ENCODE assay signal across 8 mouse cellular contexts in the genomic region with DNA sequence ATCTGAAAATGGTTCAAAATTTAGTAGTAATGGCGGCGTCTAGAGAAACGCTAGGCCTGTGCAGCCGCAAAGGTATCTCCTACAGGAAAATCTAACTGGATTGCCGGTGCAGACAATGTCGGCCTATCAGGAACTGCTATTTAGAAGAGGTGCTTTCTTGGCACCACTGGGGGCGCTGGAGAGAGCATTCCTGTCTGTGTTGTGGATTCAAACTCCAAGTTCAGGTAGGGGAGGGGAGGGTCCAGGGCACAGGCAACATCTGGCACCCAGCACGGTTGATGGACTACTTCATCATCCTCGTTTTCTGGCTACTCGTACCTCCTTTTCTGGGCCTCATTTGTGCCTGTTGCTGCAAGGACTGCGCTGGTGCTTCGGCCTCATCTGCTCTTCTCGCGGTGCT. TPM values are rescaled to one million over a fixed set of nuclear protein-coding genes. Genes with fewer than 3 reads are reported as not detected.
A peak's percentile ranks its signal among the peaks of the same experiment; 100 is the strongest.
DNase-seq lines count a peak whose midpoint lies in the region; ATAC-seq and TF ChIP-seq lines count a peak whose summit lies in the region.
"Had no signal": no experiment of that assay in that cellular context is flagged by ENCODE, and none has a peak within 500 bp of the region (broad histone marks: within the 10 kb centered on the region; RNA-seq: fewer than 3 reads in every experiment).

No protein-coding gene starts in this region.

- DNase-seq in hindbrain, postnatal 0 days (ENCODE audit: low spot score): peak; percentile 46
- peak; percentile 98 for DNase-seq in ZHBTc4 (ENCODE audit: low read depth, low spot score)
- peak; percentile 27 to 74 for DNase-seq in kidney, postnatal 36 days
- DNase-seq in thymus, postnatal 10 days (ENCODE audit: low spot score in 2 of 2): peak; percentile 15 to 53
- no peak for DNase-seq in neural tube, embryonic 10.5 days (ENCODE audit: extremely low spot score, low spot score)

- 86% methylated on average over 14 of the region's 14 CpGs for WGBS in hindbrain, postnatal 0 days
- 83% methylated on average over 14 of the region's 14 CpGs for WGBS in hindbrain, embryonic 16.5 days

- H3K9me3 ChIP-seq in hindbrain, postnatal 0 days (ENCODE audit: low read length): no peaks in the 10 kb centered on the region
- no peaks in the 10 kb centered on the region; the same call in 1 of the 2 replicates for H3K9me3 ChIP-seq in hindbrain, embryonic 16.5 days (ENCODE audit: control insufficient read depth, low read length)
- H3K9me3 ChIP-seq in E14TG2a.4 (ENCODE audit: low read length): peaks cover 4% of the 10 kb centered on the region; the same call in 1 of the 2 replicates

- no peaks in the 10 kb centered on the region for H3K4me1 ChIP-seq in hindbrain, postnatal 0 days (ENCODE audit: insufficient read depth, low read length)
- no peaks in the 10 kb centered on the region for H3K4me1 ChIP-seq in hindbrain, embryonic 16.5 days (ENCODE audit: control insufficient read depth, insufficient read depth, low read depth, low read length)
- 0 out of 2 replicates have a peak, but pooled peaks cover 6% of the 10 kb centered on the region for H3K4me1 ChIP-seq in E14TG2a.4 (replicated peaks; ENCODE audit: low read depth, low read length)

- H3K27me3 ChIP-seq in hindbrain, postnatal 0 days (ENCODE audit: insufficient read depth, low read length): no peaks in the 10 kb centered on the region
- H3K27me3 ChIP-seq in hindbrain, embryonic 16.5 days (replicated peaks; ENCODE audit: control insufficient read depth, insufficient read depth, low read length): no peaks in the 10 kb centered on the region
- no peaks in the 10 kb centered on the region for H3K27me3 ChIP-seq in E14TG2a.4 (ENCODE audit: insufficient read depth, low read length)

- ATAC-seq in hindbrain, postnatal 0 days: no peak
- ATAC-seq in hindbrain, embryonic 16.5 days: no peak; the same call in 1 of the 2 replicates

- H3K36me3 ChIP-seq in hindbrain, postnatal 0 days (ENCODE audit: insufficient read depth, low read length): no peaks in the 10 kb centered on the region
- H3K36me3 ChIP-seq in hindbrain, embryonic 16.5 days (ENCODE audit: control insufficient read depth, insufficient read depth, low read length): no peaks in the 10 kb centered on the region
- peaks cover 13% of the 10 kb centered on the region; the same call in 1 of the 2 replicates for H3K36me3 ChIP-seq in E14TG2a.4 (ENCODE audit: insufficient read depth, low read length)

- H3K4me3 ChIP-seq in hindbrain, postnatal 0 days (ENCODE audit: low read length): no peak overlapping the region
- no peak overlapping the region for H3K4me3 ChIP-seq in hindbrain, embryonic 16.5 days (ENCODE audit: low read length)
- no peak overlapping the region for H3K4me3 ChIP-seq in E14TG2a.4 (replicated peaks; ENCODE audit: low read length)

- TF ChIP-seq CTCF in hindbrain, postnatal 0 days (IDR thresholded peaks at IDR 0.05; ENCODE audit: low read depth): peak; percentile 33
- TF ChIP-seq CTCF in E14TG2a.4 (conservative IDR thresholded peaks at IDR 0.05; ENCODE audit: low read length): peak; percentile 61

- H3K4me2 ChIP-seq in hindbrain, postnatal 0 days (ENCODE audit: low read depth, low read length): no peak overlapping the region
- no peak overlapping the region for H3K4me2 ChIP-seq in hindbrain, embryonic 16.5 days (ENCODE audit: low read length)

- H3K27ac ChIP-seq in hindbrain, postnatal 0 days: no peak overlapping the region
- no peak overlapping the region for H3K27ac ChIP-seq in hindbrain, embryonic 16.5 days (ENCODE audit: low read depth, low read length)
- H3K27ac ChIP-seq: macrophage had no signal

- no peak overlapping the region for H3K9ac ChIP-seq in hindbrain, postnatal 0 days (replicated peaks; ENCODE audit: low read length)
- no peak overlapping the region for H3K9ac ChIP-seq in hindbrain, embryonic 16.5 days (ENCODE audit: low read depth, low read length)

RNA-seq across cellular contexts. Expression of gene Mcam, which starts 44.1 kb away (rescaled TPM):
- 23.7 and 29.5 TPM in 2 replicates for total RNA-seq in hindbrain, postnatal 0 days (2014; rRNA removed)
- polyA plus RNA-seq in hindbrain, postnatal 0 days (2015; fragmentation: Nextera tagmentation; extraction: Ambion mirVana): 8.0 and 9.0 TPM in 2 replicates
- 12.3 and 15.3 TPM in 2 replicates for polyA plus RNA-seq in hindbrain, embryonic 16.5 days (2015; fragmentation: Nextera tagmentation; extraction: Ambion mirVana)
- polyA plus RNA-seq: macrophage had no signal

RNA-seq across cellular contexts. Expression of gene Cbl, which starts 55.5 kb away (rescaled TPM):
- 24.2 and 30.5 TPM in 2 replicates for total RNA-seq in hindbrain, postnatal 0 days (2014; rRNA removed)
- polyA plus RNA-seq in hindbrain, postnatal 0 days (2015; fragmentation: Nextera tagmentation; extraction: Ambion mirVana): 13.2 and 14.3 TPM in 2 replicates
- 17.4 and 20.3 TPM in 2 replicates for polyA plus RNA-seq in hindbrain, embryonic 16.5 days (2015; fragmentation: Nextera tagmentation; extraction: Ambion mirVana)
